ENCODE assay signal across 8 mouse cellular contexts in genomic region chr19:37374941-37375754, GRCm38 (mm10). TPM values are rescaled to one million over a fixed set of nuclear protein-coding genes. Genes with fewer than 3 reads are reported as not detected.
DNase-seq lines count a peak whose midpoint lies in the region; ATAC-seq and TF ChIP-seq lines count a peak whose summit lies in the region.

No protein-coding gene starts in this region.

- peaks cover 16% of the 10 kb centered on the region for H3K4me1 ChIP-seq in lung, embryonic 16.5 days (replicated peaks; ENCODE audit: control insufficient read depth, insufficient read depth, low read length)
- H3K4me1 ChIP-seq in bone marrow macrophage, adult 2 months (ENCODE audit: control insufficient read depth, insufficient read depth, low read length), result peaks cover 2% of the 10 kb centered on the region
- peaks cover 21% of the 10 kb centered on the region for H3K4me1 ChIP-seq in hindbrain, embryonic 10.5 days (replicated peaks)

- H3K4me3 ChIP-seq in lung, embryonic 16.5 days (ENCODE audit: low read length), result peak overlapping the region; percentile 65
- H3K4me3 ChIP-seq in bone marrow macrophage, adult 2 months (ENCODE audit: insufficient read depth, low read length), result peak overlapping the region; percentile 90
- peak overlapping the region; percentile 88 for H3K4me3 ChIP-seq in hindbrain, embryonic 10.5 days

- H3K36me3 ChIP-seq in lung, embryonic 16.5 days (ENCODE audit: control insufficient read depth, insufficient read depth, low read length), result no peaks in the 10 kb centered on the region
- peaks cover 9% of the 10 kb centered on the region; the same call in 1 of the 2 replicates for H3K36me3 ChIP-seq in hindbrain, embryonic 10.5 days

- 17% methylated on average over 7 of the region's 7 CpGs for WGBS in lung, embryonic 16.5 days
- WGBS in hindbrain, embryonic 10.5 days, result 26% methylated on average over 7 of the region's 7 CpGs

- no peaks in the 10 kb centered on the region for H3K9me3 ChIP-seq in lung, embryonic 16.5 days (ENCODE audit: control insufficient read depth, low read length)
- no peaks in the 10 kb centered on the region for H3K9me3 ChIP-seq in hindbrain, embryonic 10.5 days

- H3K9ac ChIP-seq in lung, embryonic 16.5 days (ENCODE audit: low read length), result peak overlapping the region; percentile 80

- TF ChIP-seq CTCF in bone marrow macrophage, adult 2 months (IDR thresholded peaks at IDR 0.05; ENCODE audit: low read depth, low read length), result no peak

- H3K4me2 ChIP-seq in lung, embryonic 16.5 days (ENCODE audit: low read depth, low read length), result peak overlapping the region; percentile 69

- TF ChIP-seq POLR2A in bone marrow macrophage, adult 2 months (IDR thresholded peaks at IDR 0.05; ENCODE audit: borderline replicate concordance, low read depth, low read length), result no peak

- no peaks in the 10 kb centered on the region for H3K27me3 ChIP-seq in lung, embryonic 16.5 days (ENCODE audit: control insufficient read depth, insufficient read depth, low read depth, low read length)
- no peaks in the 10 kb centered on the region for H3K27me3 ChIP-seq in hindbrain, embryonic 10.5 days (ENCODE audit: insufficient read depth, poor library complexity, severe bottlenecking)

- peak overlapping the region; percentile 98 for H3K27ac ChIP-seq in lung, embryonic 16.5 days (ENCODE audit: low read length)
- peak overlapping the region; percentile 87 for H3K27ac ChIP-seq in bone marrow macrophage, adult 2 months (ENCODE audit: insufficient read depth, low read depth, low read length)
- H3K27ac ChIP-seq in hindbrain, embryonic 10.5 days, result peak overlapping the region; percentile 96

- no peak for DNase-seq in lung, postnatal 4 days
- no peak for DNase-seq in hindbrain, embryonic 10.5 days (ENCODE audit: low spot score)
- DNase-seq in left cerebral cortex, adult 8-10 months (ENCODE audit: low spot score in 2 of 2), result no peak
- no peak for DNase-seq in layer of hippocampus, postnatal 25 days (ENCODE audit: extremely low spot score in 1 of 2, low spot score in 1 of 2)

- ATAC-seq in lung, embryonic 16.5 days (ENCODE audit: low read depth), result no peak
- peak; percentile 15; the same call in 1 of the 2 replicates for ATAC-seq in megakaryocyte-erythroid progenitor cell, adult 5-6 weeks (replicated peaks; ENCODE audit: low FRiP score, low TSS enrichment, poor library complexity, severe bottlenecking)
- no peak for ATAC-seq in granulocyte monocyte progenitor cell, adult 5-6 weeks (replicated peaks; ENCODE audit: poor library complexity, severe bottlenecking)

RNA-seq across cellular contexts. Expression of gene Kif11, which starts 1.1 kb away (rescaled TPM):
- 64.5 and 73.1 TPM in 2 replicates for polyA plus RNA-seq in lung, embryonic 16.5 days (2015; fragmentation: Nextera tagmentation; extraction: Ambion mirVana)
- polyA plus RNA-seq in bone marrow macrophage, adult 2 months (2012; ENCODE audit: insufficient read depth, insufficient read length, missing spikeins), result 34.8 and 34.9 TPM in 2 replicates
- 60.1 and 80.2 TPM in 2 replicates for polyA plus RNA-seq in hindbrain, embryonic 10.5 days (2016; fragmentation: Nextera tagmentation; extraction: Ambion mirVana)
- total RNA-seq in megakaryocyte-erythroid progenitor cell, adult 5-6 weeks (2014; fragmentation: Nextera tagmentation), result 71.5 and 75.2 TPM in 2 replicates
- total RNA-seq in megakaryocyte-erythroid progenitor cell, adult 5-6 weeks (2017), result 144 TPM in 2 replicates
- under 1 TPM; 0.53 to 0.89 (median 0.58) TPM for total RNA-seq in left cerebral cortex, adult 8-10 months (2022)
- total RNA-seq in layer of hippocampus, postnatal 25 days (2021), result 1 to 10 TPM; 1.4 to 1.5 TPM
- 35.6 and 53.8 TPM in 2 replicates for total RNA-seq in granulocyte monocyte progenitor cell, adult 5-6 weeks (2014; fragmentation: Nextera tagmentation)
- total RNA-seq in granulocyte monocyte progenitor cell, adult 5-6 weeks (2017), result 155 and 184 TPM in 2 replicates

RNA-seq across cellular contexts. Expression of gene Ide, which starts 37.5 kb away (rescaled TPM):
- polyA plus RNA-seq in lung, embryonic 16.5 days (2015; fragmentation: Nextera tagmentation; extraction: Ambion mirVana), result 39.2 and 42.0 TPM in 2 replicates
- 23.3 and 24.8 TPM in 2 replicates for polyA plus RNA-seq in bone marrow macrophage, adult 2 months (2012; ENCODE audit: insufficient read depth, insufficient read length, missing spikeins)
- 46.1 and 56.8 TPM in 2 replicates for polyA plus RNA-seq in hindbrain, embryonic 10.5 days (2016; fragmentation: Nextera tagmentation; extraction: Ambion mirVana)
- total RNA-seq in megakaryocyte-erythroid progenitor cell, adult 5-6 weeks (2014; fragmentation: Nextera tagmentation), result 73.1 and 111 TPM in 2 replicates
- total RNA-seq in megakaryocyte-erythroid progenitor cell, adult 5-6 weeks (2017), result 89.7 and 103 TPM in 2 replicates
- 10 to 100 TPM; 35.0 to 40.4 (median 37.2) TPM for total RNA-seq in left cerebral cortex, adult 8-10 months (2022)
- total RNA-seq in layer of hippocampus, postnatal 25 days (2021), result 10 to 100 TPM; 36.6 to 39.3 TPM
- 108 and 131 TPM in 2 replicates for total RNA-seq in granulocyte monocyte progenitor cell, adult 5-6 weeks (2014; fragmentation: Nextera tagmentation)
- total RNA-seq in granulocyte monocyte progenitor cell, adult 5-6 weeks (2017), result 95.3 and 125 TPM in 2 replicates

RNA-seq across cellular contexts. Expression of gene Hhex, which starts 59.5 kb away (rescaled TPM):
- polyA plus RNA-seq in lung, embryonic 16.5 days (2015; fragmentation: Nextera tagmentation; extraction: Ambion mirVana), result 38.3 and 40.2 TPM in 2 replicates
- 62.3 and 71.5 TPM in 2 replicates for polyA plus RNA-seq in bone marrow macrophage, adult 2 months (2012; ENCODE audit: insufficient read depth, insufficient read length, missing spikeins)
- polyA plus RNA-seq in hindbrain, embryonic 10.5 days (2016; fragmentation: Nextera tagmentation; extraction: Ambion mirVana), result 6.6 and 7.7 TPM in 2 replicates
- 51.2 and 63.8 TPM in 2 replicates for total RNA-seq in megakaryocyte-erythroid progenitor cell, adult 5-6 weeks (2014; fragmentation: Nextera tagmentation)
- 33.5 and 34.2 TPM in 2 replicates for total RNA-seq in megakaryocyte-erythroid progenitor cell, adult 5-6 weeks (2017)
- 1 to 10 TPM; 1.8 to 5.5 (median 3.4) TPM for total RNA-seq in left cerebral cortex, adult 8-10 months (2022)
- total RNA-seq in layer of hippocampus, postnatal 25 days (2021), result 1 to 10 TPM; 2.3 to 2.4 TPM
- total RNA-seq in granulocyte monocyte progenitor cell, adult 5-6 weeks (2014; fragmentation: Nextera tagmentation), result 73.9 and 90.8 TPM in 2 replicates
- 18.9 and 22.1 TPM in 2 replicates for total RNA-seq in granulocyte monocyte progenitor cell, adult 5-6 weeks (2017)

Comparison
In these comparisons a context has a peak if more than half of its experiments do, and no peak if none do; other contexts are left out.
1. RNA of gene Kif11, which starts 1.1 kb away (total RNA-seq): 35.6 to 184 TPM in granulocyte monocyte progenitor cell, adult 5-6 weeks and 71.5 to 144 TPM in megakaryocyte-erythroid progenitor cell, adult 5-6 weeks; 1.4 to 1.5 TPM in layer of hippocampus, postnatal 25 days and 0.53 to 0.89 TPM in left cerebral cortex, adult 8-10 months; every median in the first group is over 10 times any median in the second.
2. Peak in every context shown above with its lines, with median percentiles within 50 percentile points of each other: H3K27ac ChIP-seq and H3K4me3 ChIP-seq.